Mouse (Mus musculus) ES-Bruce4 (cell line): Measurements from ENCODE around the gene Pou6f1.

ENCODE experiments used
- CTCF ChIP-seq: IDR thresholded peaks from one replicate; pipeline ENCODE4 v1.8.1; 2011; ENCODE audit warnings: low read depth, low read length
- EP300 ChIP-seq: IDR thresholded peaks from 2 replicates; pipeline ENCODE4 v1.6.1; 2011; ENCODE audit warnings: low read depth, low read length; ENCODE audit not compliant: insufficient read depth
- POLR2A ChIP-seq: IDR thresholded peaks from one replicate; pipeline ENCODE4 v1.8.1; 2011; ENCODE audit warnings: low read length; ENCODE audit not compliant: insufficient read depth

GRCm38 (mm10) chr15:100566531-100566930 lies 33.3 kb downstream of the Pou6f1 start:
- no peak for TF ChIP-seq CTCF
- TF ChIP-seq POLR2A: no peak
- no peak for TF ChIP-seq EP300
